Mouse (Mus musculus) erythroblast, embryonic 14.5 days (primary cell): ENCODE data around the gene Krcc1. TPM values are rescaled to one million over a fixed set of nuclear protein-coding genes. Genes with fewer than 3 reads are reported as not detected.

Source experiments
- H3K27me3 ChIP-seq: 2 replicates; pipeline ENCODE4 v1.6.1; 2012; ENCODE audit warnings: inconsistent platforms; ENCODE audit not compliant: control insufficient read depth
- H3K36me3 ChIP-seq: 2 replicates; pipeline ENCODE4 v1.6.1; 2012; ENCODE audit warnings: mild to moderate bottlenecking, inconsistent platforms; ENCODE audit not compliant: control insufficient read depth
- H3K4me1 ChIP-seq: 2 replicates; pipeline ENCODE4 v1.6.1; 2012; ENCODE audit warnings: inconsistent platforms; ENCODE audit not compliant: control insufficient read depth
- H3K4me3 ChIP-seq: replicated peaks from 2 replicates; pipeline ENCODE3; 2012; ENCODE audit warnings: moderate library complexity, mild to moderate bottlenecking, inconsistent platforms
- H3K9me3 ChIP-seq: 2 replicates; pipeline ENCODE4 v1.6.1; 2012; ENCODE audit warnings: low read length, inconsistent platforms, mixed read lengths; ENCODE audit not compliant: control insufficient read depth
- GATA1 ChIP-seq: IDR thresholded peaks from 2 replicates; pipeline ENCODE4 v1.6.1; 2012; ENCODE audit warnings: low read length, inconsistent platforms, mixed read lengths
- TAL1 ChIP-seq: IDR thresholded peaks from 3 replicates; pipeline ENCODE4 v1.6.1; 2012; ENCODE audit warnings: low read length, inconsistent platforms, mixed read lengths
- polyA plus RNA-seq: library from polyadenylated mRNA; stranded (reverse); fragments of >175 nt; gene quantifications from 2 replicates; pipeline ENCODE4 v1.2.3, GENCODE M21; 2012

Gene Krcc1
- polyA plus RNA-seq, 1 experiment = 2.8 TPM

DNA sequence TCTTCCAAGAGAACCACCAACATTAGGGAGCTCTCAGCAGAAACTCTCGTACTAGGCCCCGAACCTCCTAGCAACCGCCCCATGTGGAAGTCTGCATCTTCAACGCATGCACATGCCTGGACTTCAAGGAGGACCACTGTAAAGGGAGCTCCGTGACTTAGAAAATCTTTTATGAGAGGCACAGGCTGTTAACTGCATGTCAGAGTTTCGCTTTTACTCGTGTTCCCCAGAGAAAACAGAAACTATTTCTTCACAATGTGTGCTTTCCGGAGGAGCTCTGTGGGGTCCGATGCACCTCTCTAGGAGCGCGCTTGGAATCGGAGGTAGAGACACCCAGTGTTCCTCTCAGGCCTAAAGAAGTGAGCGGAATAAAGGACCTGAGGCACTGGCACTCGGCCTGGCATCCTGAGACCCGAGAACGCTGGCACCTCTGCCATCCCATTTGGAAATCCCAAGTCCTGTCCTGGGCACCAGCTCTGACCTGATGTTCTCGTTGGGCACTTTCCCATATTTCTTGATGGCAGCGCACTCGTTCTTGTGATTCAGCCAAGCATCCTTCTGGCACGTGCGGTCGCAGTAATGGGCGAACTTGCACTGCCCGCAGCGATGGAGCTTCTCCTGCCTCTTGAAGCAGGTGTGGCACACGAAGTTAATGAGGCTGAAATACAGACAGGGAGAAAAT, 32.3 kb upstream of the Krcc1 start:
- no peak for TF ChIP-seq TAL1
- TF ChIP-seq GATA1 = no peak
- Histone ChIP-seq H3K4me3 (no peak overlapping the region), H3K36me3 (no peaks in the 10 kb centered on the region), H3K4me1 (no peaks in the 10 kb centered on the region), H3K27me3 (no peaks in the 10 kb centered on the region), H3K9me3 (no peaks in the 10 kb centered on the region)

GRCm38 (mm10) chr6:71240831-71241230, 30.6 kb upstream of the Krcc1 start:
- Histone ChIP-seq H3K27me3 (no peaks in the 10 kb centered on the region), H3K4me1 (no peaks in the 10 kb centered on the region), H3K4me3 (no peak overlapping the region), H3K36me3 (no peaks in the 10 kb centered on the region), H3K9me3 (no peaks in the 10 kb centered on the region)
- TF ChIP-seq TAL1 (no peak), GATA1 (no peak)

DNA sequence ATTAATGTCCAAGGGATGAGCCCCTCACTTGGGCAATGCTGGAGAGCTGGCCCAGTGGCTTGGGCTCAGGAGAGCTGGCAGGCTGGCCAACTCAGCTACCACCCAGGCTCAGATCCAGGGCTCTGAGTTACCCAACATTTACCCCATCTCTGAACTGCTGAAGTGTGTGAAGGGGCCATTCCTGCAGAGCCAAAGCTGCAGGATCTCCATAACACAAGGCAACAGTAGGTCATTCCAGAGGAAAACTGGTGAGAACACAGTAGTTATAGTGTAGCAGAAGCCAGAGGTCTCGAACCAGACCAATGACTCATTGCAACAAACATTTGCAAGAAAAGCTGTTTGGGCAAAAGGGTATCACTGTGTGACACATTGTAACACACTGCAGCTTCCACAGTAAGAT, 28.7 kb upstream of the Krcc1 start:
- no peak overlapping the region for H3K4me3 ChIP-seq
- no peaks in the 10 kb centered on the region for H3K9me3 ChIP-seq
- H3K36me3 ChIP-seq = no peaks in the 10 kb centered on the region
- TF ChIP-seq TAL1 (no peak), GATA1 (no peak)
- no peaks in the 10 kb centered on the region for H3K4me1 ChIP-seq
- no peaks in the 10 kb centered on the region for H3K27me3 ChIP-seq

GRCm38 (mm10) chr6:71243258-71243657, 28.2 kb upstream of the Krcc1 start:
- no peaks in the 10 kb centered on the region for H3K27me3 ChIP-seq
- H3K4me1 ChIP-seq = no peaks in the 10 kb centered on the region
- no peak overlapping the region for H3K4me3 ChIP-seq
- TF ChIP-seq GATA1 (no peak), TAL1 (no peak)
- H3K9me3 ChIP-seq = no peaks in the 10 kb centered on the region
- no peaks in the 10 kb centered on the region for H3K36me3 ChIP-seq

DNA sequence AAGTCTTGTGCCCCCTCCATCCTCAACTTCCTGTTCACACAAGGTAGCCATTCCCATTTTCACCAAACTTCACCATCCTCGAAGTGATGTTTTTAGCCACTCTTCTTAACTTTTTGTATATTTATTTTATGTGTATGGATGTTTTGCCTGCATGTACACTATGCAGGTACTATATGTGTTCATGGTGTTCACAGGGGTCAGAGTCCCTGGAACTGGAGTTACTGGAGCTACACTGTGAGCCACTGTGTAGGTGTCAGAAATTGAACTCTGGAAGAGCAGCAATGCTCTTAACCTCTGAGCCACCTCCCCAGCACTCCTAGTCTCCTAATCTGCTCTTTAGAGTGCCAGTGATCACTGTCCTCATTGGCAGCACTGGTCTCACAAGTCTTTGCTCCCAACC, 23.1 kb upstream of the Krcc1 start:
- TF ChIP-seq TAL1 (no peak), GATA1 (no peak)
- Histone ChIP-seq H3K27me3 (no peaks in the 10 kb centered on the region), H3K36me3 (no peaks in the 10 kb centered on the region), H3K4me3 (no peak overlapping the region), H3K9me3 (no peaks in the 10 kb centered on the region), H3K4me1 (no peaks in the 10 kb centered on the region)

DNA sequence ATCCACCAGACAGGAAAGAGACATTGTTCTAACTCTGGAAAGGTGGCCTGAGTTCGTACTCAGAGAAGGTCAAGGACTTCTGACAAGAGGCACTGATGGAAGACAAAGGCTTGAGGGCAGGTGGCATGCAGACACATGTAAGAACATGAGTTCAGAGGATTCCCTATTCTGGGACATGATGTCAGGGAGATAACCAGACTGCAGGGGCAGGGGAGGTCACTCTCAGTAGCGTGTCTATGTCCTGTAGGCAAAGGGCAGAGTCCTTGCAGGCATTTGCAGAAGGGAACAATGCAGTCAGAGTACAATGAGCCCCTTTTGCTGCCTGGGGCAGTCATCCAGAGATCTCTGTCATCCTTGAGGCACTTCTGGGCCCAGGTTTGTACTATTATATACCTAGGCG, 21.9 kb upstream of the Krcc1 start:
- H3K4me3 ChIP-seq = no peak overlapping the region
- no peaks in the 10 kb centered on the region for H3K27me3 ChIP-seq
- H3K36me3 ChIP-seq = no peaks in the 10 kb centered on the region
- H3K9me3 ChIP-seq = no peaks in the 10 kb centered on the region
- no peaks in the 10 kb centered on the region for H3K4me1 ChIP-seq
- TF ChIP-seq TAL1 (no peak), GATA1 (no peak)

DNA sequence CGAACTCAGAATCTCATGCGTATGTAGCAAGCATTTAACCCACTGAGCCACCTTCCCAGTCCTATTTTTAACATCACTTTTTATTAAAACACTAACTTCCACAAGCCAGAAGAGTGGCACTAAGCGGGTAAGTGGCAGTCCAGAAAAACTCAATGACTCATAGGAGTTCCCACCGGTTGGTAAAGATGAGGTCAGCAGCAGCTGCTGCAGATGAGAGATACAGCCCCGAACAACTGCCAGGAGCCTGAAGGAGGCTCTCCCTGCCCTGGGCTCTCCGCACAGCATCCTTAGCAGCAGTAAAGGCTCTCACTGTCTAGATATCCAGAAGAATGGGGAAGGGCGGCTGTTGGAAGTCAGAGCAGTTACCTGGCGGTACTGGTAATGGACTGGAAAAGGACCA, 20.5 kb upstream of the Krcc1 start:
- Histone ChIP-seq H3K4me1 (no peaks in the 10 kb centered on the region), H3K4me3 (no peak overlapping the region), H3K36me3 (no peaks in the 10 kb centered on the region), H3K9me3 (no peaks in the 10 kb centered on the region), H3K27me3 (no peaks in the 10 kb centered on the region)
- TF ChIP-seq TAL1 = no peak
- no peak for TF ChIP-seq GATA1

DNA sequence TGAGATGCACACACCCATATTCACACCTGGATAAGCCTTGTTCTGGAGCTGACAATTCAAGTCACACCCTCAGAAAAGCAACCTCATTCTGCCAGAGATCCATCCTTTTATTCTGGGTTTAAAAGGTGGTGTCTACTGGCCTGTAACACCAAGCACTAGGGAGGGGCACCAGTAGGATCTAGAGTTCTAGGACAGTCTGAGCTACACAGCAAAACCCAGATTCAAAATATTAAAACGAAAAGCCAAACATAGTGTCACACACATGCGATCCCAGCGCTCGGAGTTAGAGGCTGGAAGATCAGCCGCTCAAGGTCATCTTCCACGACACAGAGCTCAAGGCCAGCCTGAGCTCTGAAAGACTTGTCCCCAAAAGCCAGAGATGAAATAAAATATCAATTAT, 17.0 kb upstream of the Krcc1 start:
- H3K4me1 ChIP-seq = peaks cover 3% of the 10 kb centered on the region
- H3K36me3 ChIP-seq = no peaks in the 10 kb centered on the region
- TF ChIP-seq GATA1 (no peak), TAL1 (no peak)

GRCm38 (mm10) chr6:71256166-71256565, 15.3 kb upstream of the Krcc1 start:
- H3K4me3 ChIP-seq = no peak overlapping the region
- no peaks in the 10 kb centered on the region for H3K27me3 ChIP-seq
- no peaks in the 10 kb centered on the region for H3K9me3 ChIP-seq
- H3K4me1 ChIP-seq = peaks cover 12% of the 10 kb centered on the region
- no peaks in the 10 kb centered on the region for H3K36me3 ChIP-seq
- no peak for TF ChIP-seq GATA1
- TF ChIP-seq TAL1 = no peak

More for the DNA sequence above, 17.0 kb upstream of the Krcc1 start:
- no peak overlapping the region for H3K4me3 ChIP-seq
- no peaks in the 10 kb centered on the region for H3K9me3 ChIP-seq
- no peaks in the 10 kb centered on the region for H3K27me3 ChIP-seq

GRCm38 (mm10) chr6:71257375-71257774, 14.1 kb upstream of the Krcc1 start:
- Histone ChIP-seq H3K4me1 (peaks cover 12% of the 10 kb centered on the region), H3K36me3 (no peaks in the 10 kb centered on the region), H3K27me3 (no peaks in the 10 kb centered on the region), H3K4me3 (no peak overlapping the region), H3K9me3 (no peaks in the 10 kb centered on the region)
- TF ChIP-seq TAL1 (no peak), GATA1 (no peak)
